Mouse (Mus musculus) kidney, adult 2 months (tissue): ENCODE data around the gene Rps27rt.

Source experiments
- CTCF ChIP-seq: fragments of 200-500 bp; conservative IDR thresholded peaks from 2 replicates; pipeline ENCODE4 v1.5.1; 2011; ENCODE audit warnings: low read depth, mild to moderate bottlenecking, control low read depth, low read length, moderate library complexity, mixed read lengths; ENCODE audit not compliant: insufficient read depth, insufficient read length
- POLR2A ChIP-seq: fragments of 200-500 bp; IDR thresholded peaks from one replicate; pipeline ENCODE4 v1.6.1; 2011; ENCODE audit warnings: low read depth, low read length, control low read depth

DNA sequence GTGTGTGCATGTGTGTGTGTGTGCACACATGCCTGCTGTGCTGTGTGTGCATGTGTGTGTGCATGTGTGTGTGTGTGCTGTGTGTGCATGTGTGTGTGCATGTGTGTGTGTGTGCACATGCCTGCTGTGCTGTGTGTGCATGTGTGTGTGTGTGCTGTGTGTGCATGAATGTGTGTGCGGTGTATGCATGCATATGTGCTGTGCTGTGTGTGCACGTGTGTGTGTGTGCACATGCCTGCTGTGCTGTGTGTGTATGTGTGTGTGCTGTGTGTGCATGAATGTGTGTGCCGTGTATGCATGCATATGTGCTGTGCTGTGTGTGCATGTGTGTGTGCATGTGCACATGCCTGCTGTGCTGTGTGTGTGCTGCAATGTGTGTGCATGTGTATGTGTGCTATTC lies 5.5 kb upstream of the Rps27rt start:
- no peak for TF ChIP-seq POLR2A
- TF ChIP-seq CTCF: no peak
